Mouse (Mus musculus): ENCODE measurements at regions not wholly inside any gene's neighbourhood (a gene's known extent, or its start where the extent isn't known, plus 50 kb on each side); places are given as distances from the start of the nearest gene placed in this dataset.

DNA sequence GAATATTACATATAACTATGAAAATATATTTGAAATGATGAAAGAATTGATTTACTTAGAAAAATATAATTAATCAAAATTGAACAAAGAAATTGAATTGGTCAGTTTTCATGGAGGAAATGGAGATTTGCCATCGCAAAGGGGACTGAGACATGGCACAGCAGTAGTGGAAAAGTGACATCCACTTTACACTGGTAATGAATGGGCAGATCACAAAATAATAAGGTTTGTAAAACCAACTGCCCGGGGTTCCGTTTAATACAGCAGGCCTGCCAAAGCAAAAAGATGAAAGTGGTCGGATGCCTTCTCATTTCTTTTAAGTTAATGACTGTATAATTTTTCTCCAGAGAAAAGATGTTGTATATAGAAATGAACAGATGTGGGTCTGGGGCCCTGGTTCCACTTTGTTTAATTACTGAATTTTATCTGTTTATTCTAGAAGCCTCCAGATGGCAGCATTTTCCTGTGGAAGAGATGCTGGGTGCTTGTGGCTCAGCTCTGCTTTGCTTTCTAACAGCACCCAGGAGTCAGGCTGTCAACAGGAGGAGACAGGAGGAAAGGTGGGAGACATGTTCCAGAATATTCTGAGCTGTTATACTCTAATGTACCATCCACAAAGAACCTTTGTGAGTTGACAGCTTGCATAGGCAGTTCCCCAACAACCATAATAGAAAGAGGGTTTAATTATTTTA, 75.6 kb upstream of the Fbxl17 start:
- no peak for DNase-seq (ENCODE audit: low spot score in 2 of 2)

DNA sequence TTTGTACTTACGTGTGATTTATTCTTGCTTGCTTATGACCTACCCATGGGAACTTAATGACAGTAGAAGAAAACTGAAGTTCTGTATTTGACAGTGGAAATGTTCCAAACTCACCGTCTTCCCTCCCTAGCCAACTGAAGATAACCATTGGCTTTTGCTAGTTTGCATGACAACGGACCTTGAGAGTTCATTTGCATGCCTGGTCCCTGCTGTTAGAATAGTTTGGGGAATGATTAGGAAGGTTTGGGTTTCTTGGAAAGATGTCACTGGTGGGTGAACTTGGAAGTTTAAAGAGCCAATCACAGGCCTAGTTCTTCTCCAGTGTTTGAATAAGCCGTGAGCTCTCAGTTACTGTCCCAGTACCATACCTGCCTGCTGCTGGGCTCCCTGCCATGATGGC, 83.1 kb upstream of the Fbxl17 start:
- no peak for DNase-seq (ENCODE audit: low spot score in 2 of 2)

DNA sequence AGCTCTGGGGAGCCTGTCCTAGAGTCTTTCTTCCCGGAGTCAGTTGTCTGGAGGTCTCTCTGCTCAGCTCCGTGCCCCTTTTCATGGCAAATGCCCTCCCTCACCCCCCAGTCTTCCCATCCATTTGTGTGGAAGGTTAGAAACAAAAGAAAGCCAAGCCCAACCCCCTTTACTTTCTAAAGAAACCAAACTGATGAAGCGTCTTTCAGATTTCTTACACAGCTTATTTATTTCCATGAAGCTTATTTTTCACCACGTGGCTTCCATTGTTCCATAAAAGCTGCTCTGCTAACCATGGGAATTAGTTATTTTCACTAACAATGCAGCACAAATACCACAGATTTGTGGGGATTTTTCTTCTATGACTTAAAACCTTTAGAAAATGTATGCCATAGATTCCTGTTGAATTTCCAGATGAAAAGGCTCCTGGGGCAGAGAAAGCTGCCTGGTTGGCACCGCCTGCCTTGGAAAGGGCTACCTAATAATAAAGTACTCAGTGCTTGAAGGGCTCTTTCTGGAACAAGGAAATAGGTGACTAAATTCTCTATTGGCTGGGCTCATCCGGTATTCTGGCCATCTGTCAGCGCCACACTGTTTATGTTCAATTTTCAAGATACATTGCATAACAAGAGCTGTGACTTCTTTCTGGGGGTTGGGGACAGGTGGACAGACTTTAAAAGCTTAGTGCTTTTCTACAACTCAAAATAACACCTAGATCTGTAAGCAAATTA, 107.4 kb upstream of the Fbxl17 start:
- no peak for DNase-seq (ENCODE audit: low spot score in 2 of 2)

DNA sequence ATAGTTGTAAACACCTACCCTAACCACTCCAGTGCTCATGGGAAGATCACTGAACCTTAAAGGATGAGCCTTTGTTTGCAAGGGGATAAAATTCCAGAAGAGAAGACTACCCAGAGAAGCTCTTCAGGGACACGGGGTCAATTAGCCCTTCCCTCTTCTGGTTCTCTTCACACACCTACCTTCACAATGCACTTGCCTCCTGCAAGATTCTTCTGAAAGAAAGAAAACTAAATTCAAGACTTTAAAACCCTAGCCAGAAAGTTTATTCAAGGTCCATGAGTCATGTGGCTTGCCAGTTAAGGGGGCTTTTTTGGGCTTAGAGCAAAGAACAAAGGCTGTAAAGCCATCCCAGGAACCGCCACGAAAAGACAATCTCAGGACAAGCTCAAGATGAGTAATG, 122.9 kb upstream of the Fbxl17 start:
- DNase-seq (ENCODE audit: low spot score in 2 of 2), result no peak

DNA sequence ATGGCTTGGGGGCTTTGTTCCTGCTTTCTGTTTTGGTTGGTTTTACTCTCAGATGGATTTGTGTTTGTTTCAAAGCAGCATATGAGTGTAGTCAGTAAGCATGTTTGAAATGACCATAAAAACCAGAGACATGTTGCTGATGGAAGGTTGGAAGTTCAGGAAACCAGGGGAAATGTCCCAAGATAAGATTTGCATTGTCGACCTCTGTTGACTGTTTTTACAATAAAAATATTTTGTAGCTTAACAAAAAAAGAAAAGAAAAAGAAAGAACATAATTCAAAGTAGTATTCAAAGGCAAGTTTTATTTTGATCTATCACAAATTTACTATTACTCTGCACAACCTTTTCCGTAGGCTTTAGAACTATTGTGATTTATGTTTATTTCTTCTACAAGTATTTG, 137.8 kb upstream of the Fbxl17 start:
- no peak for DNase-seq (ENCODE audit: low spot score in 2 of 2)

DNA sequence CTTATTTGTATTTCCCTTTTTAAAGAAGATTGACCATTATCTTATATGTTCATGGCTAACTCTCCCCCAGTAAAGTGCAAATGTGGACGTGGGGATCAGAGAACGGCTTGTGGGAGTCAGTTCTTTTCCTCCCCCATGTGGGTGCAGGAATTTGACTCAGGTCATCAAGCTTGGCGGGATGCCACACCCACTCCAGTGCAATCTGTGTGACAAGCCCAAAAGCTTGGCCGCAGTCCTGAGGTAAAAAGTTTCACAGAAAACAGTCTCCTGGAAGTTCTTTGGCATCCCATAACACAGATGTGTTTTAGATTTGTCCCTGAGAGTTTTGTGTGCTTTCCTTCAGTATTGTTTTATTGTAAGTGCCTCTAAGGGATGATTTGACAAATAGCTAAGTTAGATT, 144.6 kb upstream of the Fbxl17 start:
- no peak for DNase-seq (ENCODE audit: low spot score in 2 of 2)

DNA sequence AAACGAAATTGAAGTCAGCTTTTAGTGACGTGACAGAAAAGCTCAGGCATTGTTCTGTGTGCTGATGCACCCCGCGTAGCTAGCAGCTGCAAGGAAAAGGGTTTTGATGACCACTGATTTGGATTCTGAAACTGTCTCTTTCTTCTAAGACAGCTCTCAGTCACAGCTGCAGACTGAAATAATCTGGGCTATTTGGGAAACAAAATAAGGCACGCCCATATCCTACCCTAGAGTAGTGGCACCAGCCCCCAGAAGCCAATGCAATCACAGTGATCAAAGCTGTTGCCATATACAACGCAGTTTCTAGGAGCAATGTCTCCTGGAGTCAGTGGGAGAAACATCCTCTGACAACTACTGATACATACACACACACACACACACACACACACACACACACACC, 157.9 kb upstream of the Fbxl17 start:
- DNase-seq (ENCODE audit: low spot score in 2 of 2), result no peak

DNA sequence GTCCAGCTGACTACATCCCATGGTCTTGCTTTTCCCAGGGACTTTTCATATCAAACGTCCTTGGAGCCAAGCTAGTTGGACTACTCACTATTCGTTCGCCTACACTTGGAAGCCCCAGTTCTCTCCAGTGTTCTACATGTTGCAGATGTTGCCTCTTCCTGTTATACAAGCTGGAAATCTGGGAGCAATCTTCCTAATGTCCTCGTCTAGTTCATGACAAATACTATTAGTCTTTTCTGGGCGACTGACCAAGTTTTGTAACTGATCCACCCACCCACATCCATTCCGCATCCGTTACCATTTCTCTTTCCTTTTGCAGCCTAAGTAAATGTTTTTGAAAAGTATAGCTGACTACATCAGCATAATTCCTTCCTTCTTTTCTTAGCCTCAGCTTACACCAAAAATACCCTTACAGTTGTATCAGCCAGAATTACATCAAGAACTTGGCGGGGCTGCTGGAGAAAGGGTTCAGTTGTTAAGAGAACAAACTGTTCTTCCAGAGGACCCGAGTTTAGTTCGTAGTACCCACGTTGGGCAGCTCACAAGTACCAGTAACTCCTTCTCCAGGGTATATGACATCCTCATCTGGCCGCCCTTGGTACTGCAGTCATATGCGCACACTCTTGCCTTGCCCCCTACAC, 161.1 kb upstream of the Fbxl17 start:
- DNase-seq (ENCODE audit: low spot score in 2 of 2), result no peak

DNA sequence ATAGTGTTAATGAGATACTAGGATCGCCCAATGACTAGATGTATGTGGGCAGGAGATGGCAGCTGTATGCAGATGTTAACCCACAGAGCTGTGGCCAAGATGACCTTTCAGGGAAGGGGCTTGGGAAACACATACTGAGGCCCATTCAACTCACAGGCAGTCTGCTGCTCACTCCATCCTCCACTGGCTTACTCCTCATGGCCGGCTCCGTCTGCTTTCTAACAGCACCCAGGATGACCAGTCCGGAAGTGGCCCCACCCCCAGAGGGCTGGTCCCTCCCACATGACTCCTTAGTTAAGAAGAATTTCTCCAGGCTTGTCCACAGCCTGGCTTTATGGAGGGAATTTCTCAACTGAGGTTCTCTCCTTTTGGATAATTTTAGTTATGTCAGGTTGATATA, 161.8 kb upstream of the Fbxl17 start:
- DNase-seq (ENCODE audit: low spot score in 2 of 2), result no peak

DNA sequence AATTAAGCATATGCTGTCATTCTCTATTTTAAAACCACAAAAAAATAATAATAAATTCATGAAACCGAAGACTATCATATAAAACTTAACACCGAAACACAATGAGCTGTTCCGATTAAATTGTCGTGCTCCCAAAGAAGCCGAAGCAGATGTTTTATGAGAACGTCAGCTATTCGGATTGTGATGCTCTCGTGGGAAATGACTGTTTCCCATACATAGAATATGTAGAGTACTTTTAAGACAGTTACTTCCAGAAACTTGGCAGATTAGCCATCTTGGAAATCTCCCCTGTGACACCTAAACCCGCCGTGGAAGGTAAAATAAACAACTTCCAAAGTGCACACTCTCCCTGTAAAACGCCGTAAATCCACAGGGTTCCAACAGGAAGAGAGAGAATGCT, 162.4 kb upstream of the Fbxl17 start:
- no peak for DNase-seq (ENCODE audit: low spot score in 2 of 2)

DNA sequence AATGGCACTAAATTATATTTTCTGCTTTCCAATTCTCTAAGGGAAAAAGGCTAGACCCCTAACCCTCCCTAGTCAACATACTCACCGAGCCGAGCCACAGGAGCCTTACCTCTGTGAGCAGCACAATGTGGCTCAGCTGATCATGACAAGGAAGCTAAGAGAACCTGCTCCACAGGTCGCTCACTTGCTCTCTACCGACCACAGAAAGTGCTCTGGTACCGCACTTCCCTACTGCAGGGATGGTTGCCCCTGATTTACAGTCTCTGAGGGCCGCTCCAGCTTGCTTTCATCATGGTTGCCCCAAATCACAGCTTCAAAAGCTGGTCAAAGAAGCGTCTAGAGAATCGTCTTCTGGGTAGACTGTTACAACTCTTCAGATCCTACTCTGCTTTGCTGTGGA, 177.0 kb upstream of the Fbxl17 start:
- DNase-seq (ENCODE audit: low spot score in 2 of 2), result no peak

DNA sequence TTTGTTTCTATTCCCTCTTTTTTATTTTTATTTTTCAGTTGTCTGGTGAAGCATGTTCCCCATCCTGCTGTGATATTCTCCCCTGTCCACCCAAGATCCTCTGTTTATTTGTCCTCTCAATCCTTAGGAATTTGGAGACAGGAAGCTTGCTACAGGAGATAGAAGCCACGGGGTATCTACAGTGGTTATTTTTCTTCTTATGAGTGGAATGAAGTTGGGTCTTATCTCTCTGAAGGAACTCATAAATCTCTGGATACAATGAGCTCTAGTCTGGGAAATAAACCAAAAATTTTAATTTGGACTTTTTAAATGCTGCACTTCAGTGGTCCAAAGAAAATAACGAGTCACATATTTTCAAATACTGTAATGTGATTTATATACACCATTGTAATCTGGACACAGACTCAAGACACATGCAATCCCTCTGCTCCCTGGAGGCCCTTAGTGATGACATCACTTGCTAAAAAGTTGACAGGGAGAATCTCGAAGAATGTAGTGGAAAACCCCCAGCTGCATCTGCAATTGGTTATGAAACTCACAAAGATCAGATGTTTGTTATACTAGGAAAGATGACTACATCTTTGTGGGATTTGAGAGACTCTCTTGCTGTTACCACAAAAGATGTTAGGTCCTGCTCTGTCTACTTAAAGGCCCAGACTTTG, 178.3 kb upstream of the Fbxl17 start:
- DNase-seq (ENCODE audit: low spot score in 2 of 2), result no peak

DNA sequence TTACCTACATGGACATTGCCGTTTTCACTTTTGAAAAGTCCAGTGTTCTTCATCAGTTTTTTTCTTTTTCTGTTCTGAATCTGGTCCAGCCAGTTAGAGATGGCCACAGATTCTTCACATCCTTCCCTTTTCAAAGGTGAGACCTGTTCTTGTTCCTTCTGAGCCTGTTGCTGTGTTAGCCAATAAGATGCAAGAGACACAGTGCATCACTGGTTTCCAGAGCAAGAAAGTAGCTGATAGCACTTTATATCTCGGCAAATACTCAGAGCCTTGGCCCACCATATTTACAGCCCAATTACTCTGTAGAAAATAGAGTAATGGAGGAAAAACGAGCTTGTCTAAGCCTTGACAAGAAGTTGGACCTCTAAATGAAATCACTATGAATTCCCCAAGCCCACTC, 180.7 kb upstream of the Fbxl17 start:
- DNase-seq (ENCODE audit: low spot score in 2 of 2), result no peak

DNA sequence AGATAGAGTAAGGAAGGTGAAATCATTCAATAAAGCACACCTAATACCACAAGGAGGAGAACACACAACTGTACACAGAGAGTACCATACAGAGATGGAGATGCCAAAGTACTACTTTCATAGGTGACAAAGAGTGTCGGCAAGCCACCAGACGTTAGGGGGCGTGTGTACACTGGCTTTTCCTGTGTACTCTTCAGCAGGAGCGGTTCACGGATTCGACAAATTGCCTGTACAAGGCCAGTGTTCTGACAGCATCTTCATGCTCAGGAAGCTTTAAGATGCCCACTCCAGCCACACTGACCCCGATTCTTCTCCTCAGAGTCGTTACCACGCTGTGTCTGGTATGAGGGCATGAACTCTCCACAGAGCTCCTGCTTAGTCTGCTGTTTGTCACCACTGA, 179.5 kb upstream of the Fer start:
- DNase-seq (ENCODE audit: low spot score in 2 of 2), result no peak

DNA sequence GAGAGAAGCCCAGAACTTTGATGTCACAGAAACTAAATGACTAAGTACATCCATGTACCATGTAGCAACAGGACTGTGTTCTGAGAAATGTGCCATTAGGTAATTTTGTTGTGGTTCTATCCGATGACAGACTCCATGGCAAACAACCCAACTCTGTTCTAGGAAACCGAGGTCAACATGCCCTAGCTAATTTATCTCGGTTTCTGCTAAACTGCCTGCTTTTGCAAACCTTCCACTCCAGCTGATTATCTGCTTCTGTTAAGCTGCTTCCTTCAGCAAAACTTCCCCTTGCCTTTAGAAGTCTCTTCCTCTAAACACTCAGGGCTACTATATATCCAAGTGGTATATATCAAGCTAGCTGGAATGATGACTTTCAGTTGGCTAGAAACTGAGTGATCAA, 178.8 kb upstream of the Fer start:
- DNase-seq (ENCODE audit: low spot score in 2 of 2), result no peak

DNA sequence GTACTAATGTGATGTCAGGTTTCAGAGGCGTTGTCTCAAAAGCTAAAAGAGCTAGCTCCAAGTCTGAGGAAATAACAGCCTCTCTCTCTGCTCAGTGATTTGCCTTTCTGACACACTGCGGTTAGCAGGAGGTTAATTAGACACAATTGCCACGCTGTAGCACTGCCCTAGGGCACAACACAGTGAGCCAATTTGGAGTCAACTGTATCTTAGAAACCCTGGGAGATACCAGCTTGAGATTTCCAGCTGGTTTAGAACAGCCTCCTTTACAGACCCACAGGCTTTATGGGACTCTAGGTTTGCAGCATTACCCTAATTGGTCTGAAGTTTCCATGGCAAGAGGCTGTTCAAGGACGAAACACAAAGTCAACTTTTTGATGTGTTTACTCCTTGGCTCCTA, 176.9 kb upstream of the Fer start:
- no peak for DNase-seq (ENCODE audit: low spot score in 2 of 2)

DNA sequence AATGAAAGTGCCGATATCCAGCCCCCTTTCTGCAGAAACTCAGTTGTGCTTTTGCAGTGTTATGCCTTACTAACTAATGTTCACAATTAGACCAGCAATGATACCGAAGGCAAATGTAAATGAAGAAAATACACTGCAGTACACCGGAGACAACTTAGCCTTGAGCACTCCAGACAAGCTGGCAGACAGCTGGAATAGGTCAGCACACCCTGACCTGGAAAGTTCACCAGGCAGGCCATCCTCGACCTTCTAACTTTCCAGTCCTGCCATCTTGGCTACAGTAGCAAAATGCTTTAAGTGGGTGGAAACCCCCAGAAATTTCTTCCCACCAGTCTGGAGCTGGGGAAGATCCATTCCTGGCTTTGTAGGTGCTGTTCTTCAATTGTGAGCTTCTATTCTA, 176.5 kb upstream of the Fer start:
- no peak for DNase-seq (ENCODE audit: low spot score in 2 of 2)

DNA sequence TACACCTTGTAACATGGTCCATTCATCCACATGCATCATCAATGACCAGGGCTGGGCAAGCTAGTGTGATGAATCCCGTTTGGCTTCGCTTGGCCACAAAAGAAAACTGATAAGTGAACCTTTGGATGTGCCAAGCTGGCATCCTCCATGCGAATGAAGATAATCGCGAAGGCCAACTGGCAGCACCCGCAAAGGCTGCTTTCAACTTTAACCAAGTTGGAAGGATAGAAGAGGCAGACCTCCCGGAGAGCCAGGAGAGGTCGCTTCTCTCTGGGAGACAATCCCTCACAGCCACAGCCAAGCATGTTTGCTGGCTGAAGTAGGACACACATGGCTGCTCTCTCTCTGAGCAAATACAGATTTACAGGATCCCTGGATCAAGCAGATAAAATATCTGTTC, 173.6 kb upstream of the Fer start:
- no peak for DNase-seq (ENCODE audit: low spot score in 2 of 2)

DNA sequence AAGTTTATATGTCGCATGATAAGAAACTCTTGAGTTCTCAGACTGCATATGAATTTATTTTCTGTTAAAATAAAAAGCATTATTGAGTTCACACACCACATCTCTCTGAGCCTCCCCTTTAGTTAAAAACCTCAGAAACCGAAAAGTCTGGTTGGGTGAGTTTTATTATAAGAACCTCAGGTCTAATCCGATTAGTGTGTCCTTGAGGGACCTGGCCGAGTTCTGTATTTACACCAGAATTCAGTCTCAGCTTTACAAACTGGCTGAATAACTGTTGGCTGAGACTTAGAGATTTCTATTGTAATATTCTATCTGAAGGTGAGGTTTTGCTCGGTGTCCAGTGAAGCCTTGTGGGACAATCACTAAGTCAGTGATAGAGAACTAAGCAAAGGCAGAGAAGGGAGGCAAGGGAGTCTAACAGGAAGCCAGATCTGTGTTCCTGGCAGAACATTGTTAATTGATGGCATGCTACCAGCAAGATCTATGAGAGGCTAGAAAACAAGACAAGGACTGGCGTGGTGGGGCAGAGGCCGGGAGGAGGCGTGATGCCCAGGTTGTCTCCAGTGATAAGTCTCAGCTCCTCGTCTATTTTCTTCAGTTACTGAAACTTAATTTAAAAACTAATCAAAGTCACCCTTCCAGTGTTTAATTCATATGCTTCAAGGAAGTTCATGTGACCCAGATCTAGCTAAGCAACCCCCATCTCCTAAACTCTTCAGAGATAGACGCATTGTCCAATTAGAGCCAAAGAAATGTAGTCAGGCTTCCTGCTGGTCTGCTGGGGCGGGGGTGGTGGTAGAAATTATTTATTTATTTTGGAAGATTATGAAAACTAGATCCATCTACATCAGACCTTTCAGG, 171.8 kb upstream of the Fer start:
- no peak for DNase-seq (ENCODE audit: low spot score in 2 of 2)

DNA sequence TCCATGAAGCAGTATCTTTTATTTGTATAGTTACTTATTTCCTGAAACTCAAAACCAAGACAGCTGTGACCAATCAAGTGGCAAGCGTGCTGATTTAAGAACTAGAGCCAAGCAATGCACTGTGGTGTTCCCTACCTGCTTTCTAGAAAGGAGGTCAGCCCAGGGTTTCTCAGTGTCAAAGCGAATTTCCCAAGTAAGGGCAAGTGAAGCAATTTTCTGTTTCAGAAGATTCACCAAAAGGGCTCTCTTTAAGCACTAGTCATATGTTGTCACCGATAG, 171.2 kb upstream of the Fer start:
- no peak for DNase-seq (ENCODE audit: low spot score in 2 of 2)

DNA sequence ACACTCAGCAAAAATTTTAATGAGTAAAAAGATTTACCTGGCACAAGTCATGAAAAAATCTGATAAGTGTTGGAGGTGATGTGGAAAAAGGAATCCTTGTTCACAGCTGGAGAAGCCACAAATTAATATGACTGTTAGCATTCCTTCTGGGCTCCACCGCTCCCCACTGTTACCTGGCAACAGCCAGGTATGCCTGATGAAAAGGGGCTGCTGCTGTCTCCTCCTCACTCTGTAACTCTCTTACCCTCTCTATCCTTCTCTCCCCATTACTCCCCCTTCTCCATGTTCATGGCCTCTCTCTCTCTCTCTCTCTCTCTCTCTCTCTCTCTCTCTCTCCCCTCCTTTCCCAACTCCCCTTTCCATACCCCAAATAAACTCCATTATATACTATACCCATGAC, 169.6 kb upstream of the Fer start:
- DNase-seq (ENCODE audit: low spot score in 2 of 2), result no peak

DNA sequence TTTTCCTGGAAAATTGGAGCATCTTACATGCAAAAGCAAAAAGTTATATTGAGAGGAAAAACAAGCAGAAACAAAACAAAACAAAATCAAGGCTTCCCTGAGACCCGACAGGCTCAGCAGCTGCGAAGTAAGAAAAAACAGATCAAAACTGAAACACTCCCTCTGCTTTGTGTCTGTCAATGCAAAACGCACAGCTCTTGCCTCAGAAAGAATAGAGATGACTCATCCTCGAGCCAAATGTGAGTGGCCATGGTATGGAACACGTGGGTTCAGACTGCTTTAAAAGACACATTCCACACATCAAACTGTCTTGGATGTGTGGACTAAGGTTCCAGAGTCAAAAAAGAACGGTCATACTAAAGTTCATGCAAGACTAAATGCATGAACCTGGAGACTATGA, 163.3 kb upstream of the Fer start:
- DNase-seq (ENCODE audit: low spot score in 2 of 2), result no peak
